Mouse (Mus musculus): ENCODE results near the gene Man2b1.

DNA sequence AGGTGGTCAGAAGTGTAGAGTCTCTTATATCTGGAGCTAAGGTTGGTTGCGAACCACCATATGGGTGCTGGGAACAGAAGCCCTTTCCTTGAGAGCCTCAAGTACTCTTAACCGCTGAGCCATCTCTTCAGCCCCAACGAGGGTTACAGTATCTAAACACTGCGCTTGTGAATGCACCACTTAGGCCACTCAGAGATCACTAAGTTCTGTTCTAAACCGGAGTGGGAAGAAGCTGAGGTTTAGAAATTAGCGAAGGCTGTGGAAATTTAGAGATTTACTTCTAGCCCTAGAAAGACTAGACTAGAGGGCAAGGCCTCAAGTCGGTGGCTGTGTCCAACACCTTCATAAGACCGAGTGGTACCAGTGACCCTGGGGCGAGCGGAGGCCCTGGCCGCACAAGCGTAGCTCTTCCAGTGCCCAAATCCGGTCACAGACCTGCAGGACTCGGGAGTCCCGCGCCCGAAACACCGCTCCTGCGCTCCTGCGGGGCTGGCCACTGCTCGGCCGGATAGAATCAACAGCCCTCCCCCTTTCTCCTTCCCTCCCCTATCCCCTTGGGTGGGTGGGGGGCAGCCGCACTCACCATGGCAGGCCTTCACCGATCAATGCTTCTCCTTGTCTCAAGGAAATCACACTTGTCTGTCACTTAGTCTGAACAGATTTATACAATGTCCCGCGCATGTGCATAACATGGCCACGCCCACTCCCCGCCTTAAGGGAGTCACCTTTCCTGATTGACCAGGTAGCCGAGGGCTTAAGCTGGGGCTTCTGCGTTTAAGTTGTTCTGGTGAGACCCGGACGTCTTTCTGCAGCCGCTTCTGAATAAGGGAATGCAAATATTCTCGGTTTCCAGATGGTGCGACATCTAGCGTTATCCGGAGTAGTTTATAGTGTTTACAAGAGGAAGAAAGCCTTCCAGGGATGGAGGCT, 36.2 kb downstream of the Man2b1 start:
- TF ChIP-seq POLR2A (IDR thresholded peaks at IDR 0.05; ENCODE audit: insufficient read depth, low read depth, low read length) (peak; percentile 65), CTCF (IDR thresholded peaks at IDR 0.05) (peak; percentile 56)
